Mouse (Mus musculus): ENCODE measurements around the gene 2010111I01Rik.

- TF ChIP-seq CTCF (IDR thresholded peaks at IDR 0.05; ENCODE audit: control insufficient read depth, insufficient read depth, low read length) (no peak), POLR2A (IDR thresholded peaks at IDR 0.05; ENCODE audit: borderline replicate concordance, control insufficient read depth, low read depth, low read length) (no peak)
Measured at GRCm38 (mm10) chr13:63188306-63188705, 223.6 kb downstream of the 2010111I01Rik start.
